Mouse (Mus musculus) left cerebral cortex, postnatal 25 days (tissue): ENCODE results near the gene Gm17387. TPM values are rescaled to one million over a fixed set of nuclear protein-coding genes. Genes with fewer than 3 reads are reported as not detected.
"Not testable (repeated sequence)": the region's sequence is repeated elsewhere in the genome, so short reads cannot be mapped to it uniquely, and the experiment has no call there.

Experiments used
- DNase-seq, 2 experiments: peaks; one replicate each; pipeline ENCODE4 v3.0.0; 2022; ENCODE audit warnings: low spot score in 2 of 2, mixed read lengths in 1 of 2
- intact Hi-C: fragments of 180-260 bp; cut with DNase I; formaldehyde crosslinking; loops from one replicate; pipeline ENCODE4 v1.15.1; 2025
- total RNA-seq, 2 experiments: library from RNA; stranded (reverse); gene quantifications; 2 replicates each; pipeline ENCODE4 v1.2.3; 2021

Gene Gm17387
- total RNA-seq, 2 experiments from 2014 or later, result not detected

GRCm38 (mm10) chr7:141010593-141010992 lies 18.3 kb upstream of the Gm17387 start, which contains the start of gene Ifitm3:
TSS of gene Ifitm3 (minus strand) at chr7:141010770.
- DNase-seq, result no peak
- intact Hi-C loops, result no loop called here

GRCm38 (mm10) chr7:141011238-141011770 lies 17.6 kb upstream of the Gm17387 start:
- DNase-seq, result no peak
- intact Hi-C loops, result no loop called here

GRCm38 (mm10) chr7:141016707-141017697 lies 11.9 kb upstream of the Gm17387 start:
- intact Hi-C loops, result no loop called here
- DNase-seq, result no peak

GRCm38 (mm10) chr7:141017824-141018223 lies 11.1 kb upstream of the Gm17387 start, which contains the start of gene Ifitm6:
TSS of gene Ifitm6 (minus strand) at chr7:141017924.
- DNase-seq, intact Hi-C loops: not testable (repeated sequence)

- intact Hi-C loops, result no loop called here
- no peak for DNase-seq
Observed at GRCm38 (mm10) chr7:141019028-141019427, 9.9 kb upstream of the Gm17387 start.

- intact Hi-C loops, result no loop called here
Observed at GRCm38 (mm10) chr7:141021489-141022449, 7.2 kb upstream of the Gm17387 start.

GRCm38 (mm10) chr7:141024865-141025838 lies 3.8 kb upstream of the Gm17387 start:
- no peak for DNase-seq
- intact Hi-C loops, result no loop called here

More at GRCm38 (mm10) chr7:141021489-141022449, 7.2 kb upstream of the Gm17387 start:
- DNase-seq, result no peak

GRCm38 (mm10) chr7:141026097-141026739 lies 2.7 kb upstream of the Gm17387 start:
- intact Hi-C loops, result no loop called here
- DNase-seq, result no peak

GRCm38 (mm10) chr7:141026740-141027098 lies 2.2 kb upstream of the Gm17387 start:
- DNase-seq, result no peak
- intact Hi-C loops, result no loop called here

GRCm38 (mm10) chr7:141030390-141030789 lies 1.5 kb downstream of the Gm17387 start:
- intact Hi-C loops, result no loop called here
- DNase-seq, result no peak

- no peak for DNase-seq
- intact Hi-C loops, result no loop called here
Observed at GRCm38 (mm10) chr7:141032458-141033167, 3.7 kb downstream of the Gm17387 start.

GRCm38 (mm10) chr7:141036624-141037023 lies 7.7 kb downstream of the Gm17387 start:
- DNase-seq, intact Hi-C loops: not testable (repeated sequence)

- intact Hi-C loops, result no loop called here
- no peak for DNase-seq
Observed at GRCm38 (mm10) chr7:141038090-141039032, 9.4 kb downstream of the Gm17387 start.

- intact Hi-C loops, result no loop called here
- no peak for DNase-seq
Observed at GRCm38 (mm10) chr7:141039386-141040107, 10.6 kb downstream of the Gm17387 start.

- no peak for DNase-seq
- intact Hi-C loops, result no loop called here
Observed at GRCm38 (mm10) chr7:141040867-141041606, 12.1 kb downstream of the Gm17387 start.
